Mouse (Mus musculus): ENCODE data around the gene Cux1. TPM values are rescaled to one million over a fixed set of nuclear protein-coding genes. Genes with fewer than 3 reads are reported as not detected.

The Cux1 gene
- total and polyA plus RNA-seq, 3 experiments, result 46.8 to 101 (median 85.8) TPM

DNA sequence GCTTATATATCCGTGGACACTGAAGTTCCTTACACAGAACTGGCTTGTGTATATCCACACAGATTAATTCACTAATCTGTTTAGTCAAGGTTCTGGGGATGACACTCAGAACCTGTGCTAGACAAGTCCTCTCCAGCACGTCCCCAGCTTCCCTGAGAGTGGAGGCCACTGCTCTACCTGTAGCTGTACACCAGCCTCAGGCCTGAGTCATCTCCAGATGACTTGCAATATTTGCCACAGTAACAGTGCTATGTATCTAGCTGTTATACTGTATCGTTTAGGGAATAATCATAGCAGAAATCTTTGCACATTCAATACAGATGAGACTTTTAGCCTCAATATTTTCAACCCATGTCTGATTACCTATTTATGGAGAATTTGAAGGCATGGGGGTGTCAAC is 146.0 kb downstream of the Cux1 start:
- H3K4me3 ChIP-seq, result no peak overlapping the region
- no peak overlapping the region for H3K27ac ChIP-seq
- TF ChIP-seq EP300 (IDR thresholded peaks at IDR 0.05; ENCODE audit: insufficient read depth, low read depth, low read length) (no peak), POLR2A (IDR thresholded peaks at IDR 0.05; ENCODE audit: insufficient read depth, low read depth, low read length) (no peak), CTCF (IDR thresholded peaks at IDR 0.05) (no peak)
- 85% methylated on average over 3 of the region's 3 CpGs for WGBS
- H3K4me1 ChIP-seq (ENCODE audit: control insufficient read depth, insufficient read depth, low read length), result no peaks in the 10 kb centered on the region; the same call in 1 of the 2 replicates
- H3K9ac ChIP-seq (ENCODE audit: low read depth, low read length), result no peak overlapping the region
- H3K27me3 ChIP-seq (ENCODE audit: control insufficient read depth, insufficient read depth, low read length), result no peaks in the 10 kb centered on the region
- H3K36me3 ChIP-seq (ENCODE audit: control insufficient read depth, insufficient read depth, low read length), result 0 out of 2 replicates have a peak, but pooled peaks cover 2% of the 10 kb centered on the region
- intact Hi-C loops (cut with DNase I), result no loop called here
- no peaks in the 10 kb centered on the region; the same call in 1 of the 2 replicates for H3K79me2 ChIP-seq (replicated peaks; ENCODE audit: control insufficient read depth, insufficient read depth, low read length)
- no peak for DNase-seq

DNA sequence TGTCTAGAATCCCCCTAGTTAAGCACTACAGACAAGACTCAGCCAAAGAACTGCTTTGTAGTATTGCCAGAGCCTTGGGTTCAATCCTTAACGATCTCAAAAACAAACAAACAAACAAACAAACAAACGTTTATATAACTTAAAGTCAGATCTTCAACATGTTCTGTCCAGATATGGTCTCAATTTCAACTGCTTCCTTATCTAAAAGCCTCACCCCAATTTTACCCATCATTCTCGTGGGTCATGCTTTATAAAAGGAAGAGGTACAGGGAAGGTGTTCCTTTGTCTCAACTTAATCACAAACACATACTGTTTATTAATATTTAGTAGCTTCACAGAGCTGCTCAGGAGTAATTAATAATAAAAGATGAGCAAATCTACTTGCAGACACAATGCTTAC is 146.9 kb downstream of the Cux1 start:
- intact Hi-C loops (cut with DNase I), result no loop called here
- DNase-seq, result no peak
- no peak overlapping the region for H3K9ac ChIP-seq (ENCODE audit: low read depth, low read length)
- H3K79me2 ChIP-seq (replicated peaks; ENCODE audit: control insufficient read depth, insufficient read depth, low read length), result no peaks in the 10 kb centered on the region; the same call in none of the 2 replicates
- H3K27me3 ChIP-seq (ENCODE audit: control insufficient read depth, insufficient read depth, low read length), result no peaks in the 10 kb centered on the region
- 0 out of 2 replicates have a peak, but pooled peaks cover 2% of the 10 kb centered on the region for H3K36me3 ChIP-seq (ENCODE audit: control insufficient read depth, insufficient read depth, low read length)
- WGBS, result 82% methylated on average over 3 of the region's 3 CpGs
- H3K27ac ChIP-seq, result no peak overlapping the region
- no peaks in the 10 kb centered on the region; the same call in 1 of the 2 replicates for H3K4me1 ChIP-seq (ENCODE audit: control insufficient read depth, insufficient read depth, low read length)
- H3K4me3 ChIP-seq, result no peak overlapping the region
- TF ChIP-seq EP300 (IDR thresholded peaks at IDR 0.05; ENCODE audit: insufficient read depth, low read depth, low read length) (no peak), POLR2A (IDR thresholded peaks at IDR 0.05; ENCODE audit: insufficient read depth, low read depth, low read length) (no peak), CTCF (IDR thresholded peaks at IDR 0.05) (no peak)

DNA sequence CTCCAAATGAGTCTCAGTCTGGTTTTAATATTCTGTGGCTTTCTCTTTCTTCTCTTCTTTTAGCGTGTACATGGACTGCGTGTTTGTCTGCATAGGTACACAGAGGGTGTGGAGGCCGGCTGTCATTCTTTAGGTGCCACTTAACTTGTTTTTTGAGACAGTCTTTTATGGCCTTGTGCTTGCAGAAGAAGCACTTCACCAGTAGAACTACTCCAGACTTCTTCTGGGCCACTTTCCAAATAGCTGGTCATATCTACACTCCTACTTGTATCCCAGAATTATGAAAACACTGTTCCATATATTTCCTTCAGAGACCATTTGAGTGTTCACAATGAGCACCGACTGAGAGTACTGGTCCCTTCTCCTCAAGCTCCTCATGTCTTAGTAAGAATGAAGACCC is 149.4 kb downstream of the Cux1 start:
- Histone ChIP-seq H3K4me1 (ENCODE audit: control insufficient read depth, insufficient read depth, low read length) (peaks cover 2% of the 10 kb centered on the region; the same call in 1 of the 2 replicates), H3K4me3 (no peak overlapping the region), H3K27ac (no peak overlapping the region), H3K9ac (ENCODE audit: low read depth, low read length) (no peak overlapping the region), H3K36me3 (ENCODE audit: control insufficient read depth, insufficient read depth, low read length) (0 out of 2 replicates have a peak, but pooled peaks cover 2% of the 10 kb centered on the region), H3K27me3 (ENCODE audit: control insufficient read depth, insufficient read depth, low read length) (no peaks in the 10 kb centered on the region), H3K79me2 (replicated peaks; ENCODE audit: control insufficient read depth, insufficient read depth, low read length) (no peaks in the 10 kb centered on the region; the same call in 1 of the 2 replicates)
- intact Hi-C loops (cut with DNase I), result no loop called here
- no peak for DNase-seq
- TF ChIP-seq EP300 (IDR thresholded peaks at IDR 0.05; ENCODE audit: insufficient read depth, low read depth, low read length) (no peak), POLR2A (IDR thresholded peaks at IDR 0.05; ENCODE audit: insufficient read depth, low read depth, low read length) (no peak), CTCF (IDR thresholded peaks at IDR 0.05) (no peak)
- 67% methylated on average over 4 of the region's 4 CpGs for WGBS

DNA sequence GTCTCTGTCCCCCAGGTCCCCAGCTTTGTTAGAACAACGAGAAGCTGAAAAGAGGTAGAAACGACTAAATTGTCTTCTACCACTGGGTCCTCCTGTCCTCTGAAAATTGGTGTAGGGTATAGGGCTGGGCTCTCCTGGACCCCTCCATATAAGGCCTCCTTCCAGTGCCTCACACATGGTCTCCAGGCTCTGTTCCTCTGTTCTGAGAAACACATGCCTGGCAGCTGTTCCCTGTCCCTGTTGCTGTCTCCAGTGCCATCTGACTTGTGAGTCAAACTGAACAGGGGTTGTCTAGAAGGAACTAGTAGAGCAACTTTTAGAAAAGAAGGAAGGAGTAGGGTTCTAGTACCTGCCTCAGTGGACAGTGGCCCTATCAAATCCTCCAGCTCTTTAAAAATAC is 152.8 kb downstream of the Cux1 start:
- 70% methylated on average over 2 of the region's 2 CpGs for WGBS
- Histone ChIP-seq H3K4me1 (ENCODE audit: control insufficient read depth, insufficient read depth, low read length) (peaks cover 10% of the 10 kb centered on the region), H3K9ac (ENCODE audit: low read depth, low read length) (no peak overlapping the region), H3K27me3 (ENCODE audit: control insufficient read depth, insufficient read depth, low read length) (no peaks in the 10 kb centered on the region), H3K4me3 (no peak overlapping the region), H3K36me3 (ENCODE audit: control insufficient read depth, insufficient read depth, low read length) (peaks cover 2% of the 10 kb centered on the region; the same call in 1 of the 2 replicates), H3K79me2 (replicated peaks; ENCODE audit: control insufficient read depth, insufficient read depth, low read length) (no peaks in the 10 kb centered on the region; the same call in 1 of the 2 replicates), H3K27ac (no peak overlapping the region)
- TF ChIP-seq CTCF (IDR thresholded peaks at IDR 0.05), result no peak
- no peak for TF ChIP-seq POLR2A (IDR thresholded peaks at IDR 0.05; ENCODE audit: insufficient read depth, low read depth, low read length)
- no peak for TF ChIP-seq EP300 (IDR thresholded peaks at IDR 0.05; ENCODE audit: insufficient read depth, low read depth, low read length)
- intact Hi-C loops (cut with DNase I), result no loop called here
- DNase-seq, result no peak

DNA sequence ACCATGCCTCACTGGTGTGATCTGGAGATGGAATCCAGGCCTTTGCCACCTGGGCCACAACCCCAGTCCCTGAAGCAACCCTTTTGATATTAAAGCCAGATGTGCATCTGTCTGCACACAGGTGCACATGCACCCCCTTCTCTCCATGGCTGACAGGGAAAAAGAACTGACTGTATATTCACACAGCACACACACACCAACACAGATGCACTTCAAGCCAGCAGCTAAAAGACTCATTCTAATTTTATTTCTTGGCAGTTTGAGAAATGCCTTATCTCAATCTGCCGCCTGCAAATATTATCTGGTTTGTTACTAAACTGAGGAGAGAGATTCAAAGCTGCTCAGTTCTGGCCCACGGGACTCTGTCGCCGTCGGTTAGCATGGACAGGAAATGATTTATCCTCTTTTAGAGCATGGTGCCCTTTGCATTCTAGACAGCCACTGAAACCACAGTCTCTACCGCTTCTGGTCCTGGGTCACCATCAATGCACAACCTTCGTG is 156.6 kb downstream of the Cux1 start:
- H3K27me3 ChIP-seq (ENCODE audit: control insufficient read depth, insufficient read depth, low read length), result no peaks in the 10 kb centered on the region
- H3K79me2 ChIP-seq (replicated peaks; ENCODE audit: control insufficient read depth, insufficient read depth, low read length), result no peaks in the 10 kb centered on the region; the same call in 1 of the 2 replicates
- peaks cover 11% of the 10 kb centered on the region for H3K4me1 ChIP-seq (ENCODE audit: control insufficient read depth, insufficient read depth, low read length)
- TF ChIP-seq CTCF (IDR thresholded peaks at IDR 0.05) (no peak), EP300 (IDR thresholded peaks at IDR 0.05; ENCODE audit: insufficient read depth, low read depth, low read length) (no peak), POLR2A (IDR thresholded peaks at IDR 0.05; ENCODE audit: insufficient read depth, low read depth, low read length) (no peak)
- 16% methylated on average over 7 of the region's 7 CpGs for WGBS
- no peak for DNase-seq
- H3K9ac ChIP-seq (ENCODE audit: low read depth, low read length), result no peak overlapping the region
- no peak overlapping the region for H3K4me3 ChIP-seq
- peak overlapping the region; percentile 17 for H3K27ac ChIP-seq
- intact Hi-C loops (cut with DNase I), result no loop called here
- peaks cover 2% of the 10 kb centered on the region; the same call in 1 of the 2 replicates for H3K36me3 ChIP-seq (ENCODE audit: control insufficient read depth, insufficient read depth, low read length)

DNA sequence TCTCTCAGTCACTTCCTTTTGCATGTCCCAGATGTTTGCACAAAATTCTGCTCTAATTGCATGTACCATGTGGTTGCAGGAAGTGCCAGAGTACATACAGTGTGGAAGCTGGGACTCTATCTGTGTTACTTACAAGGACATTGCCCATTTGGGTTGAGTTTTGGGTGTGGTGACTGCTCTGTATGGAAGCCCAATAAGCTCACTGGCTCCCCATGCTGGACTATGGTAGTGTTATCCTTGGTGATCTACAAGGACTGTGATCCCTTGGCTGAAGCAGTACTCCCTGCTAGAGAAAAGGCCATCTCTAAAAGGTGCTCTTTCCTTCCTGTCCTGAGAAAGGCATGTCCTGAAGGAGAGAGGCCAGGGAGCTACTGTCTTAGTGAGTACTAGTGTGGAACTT is 160.9 kb downstream of the Cux1 start:
- no peak overlapping the region for H3K9ac ChIP-seq (ENCODE audit: low read depth, low read length)
- TF ChIP-seq CTCF (IDR thresholded peaks at IDR 0.05) (no peak; the same call in 1 of the 2 replicates), POLR2A (IDR thresholded peaks at IDR 0.05; ENCODE audit: insufficient read depth, low read depth, low read length) (no peak), EP300 (IDR thresholded peaks at IDR 0.05; ENCODE audit: insufficient read depth, low read depth, low read length) (no peak)
- intact Hi-C loops (cut with DNase I), result no loop called here
- H3K27me3 ChIP-seq (ENCODE audit: control insufficient read depth, insufficient read depth, low read length), result no peaks in the 10 kb centered on the region
- H3K27ac ChIP-seq, result no peak overlapping the region
- H3K79me2 ChIP-seq (replicated peaks; ENCODE audit: control insufficient read depth, insufficient read depth, low read length), result no peaks in the 10 kb centered on the region
- H3K4me1 ChIP-seq (ENCODE audit: control insufficient read depth, insufficient read depth, low read length), result peaks cover 10% of the 10 kb centered on the region
- no peak overlapping the region for H3K4me3 ChIP-seq
- H3K36me3 ChIP-seq (ENCODE audit: control insufficient read depth, insufficient read depth, low read length), result peaks cover 2% of the 10 kb centered on the region; the same call in 1 of the 2 replicates
- no peak for DNase-seq
